Mouse (Mus musculus) liver, postnatal 0 days (tissue): ENCODE measurements around the gene Wdr54.

ENCODE experiments used
- CTCF ChIP-seq: sonication (generic); IDR thresholded peaks from 2 replicates; pipeline ENCODE4 v1.5.1; 2016; ENCODE audit warnings: antibody characterized with exemption, low read depth
- EP300 ChIP-seq: IDR thresholded peaks from 2 replicates; pipeline ENCODE4 v1.6.1; 2016; ENCODE audit warnings: antibody characterized with exemption, low read depth, mild to moderate bottlenecking

DNA sequence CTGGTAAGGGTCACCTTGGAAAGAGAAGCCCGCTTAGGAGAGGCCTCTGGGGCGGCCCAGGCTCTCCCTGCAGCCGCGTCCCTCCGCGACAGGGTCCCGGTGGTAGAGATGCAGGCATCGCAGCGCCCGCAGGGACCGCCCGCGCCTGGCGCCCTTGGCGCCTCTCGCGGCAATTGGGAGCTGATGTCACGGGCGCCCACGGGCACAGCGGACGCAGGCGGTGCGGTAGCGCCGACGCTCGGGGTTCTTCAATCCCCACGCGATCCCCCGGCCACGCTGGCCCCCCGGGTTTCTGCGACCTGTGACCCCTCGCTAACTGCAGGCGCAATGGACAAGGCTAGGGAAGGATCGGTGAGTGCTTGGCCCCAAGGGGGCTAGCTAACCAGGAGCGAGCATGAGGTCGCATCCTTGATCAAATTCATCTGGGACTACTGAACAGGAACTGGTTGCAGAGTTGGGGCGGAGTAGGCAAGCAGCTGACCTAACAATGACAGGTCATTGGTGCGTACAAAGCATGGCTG is 13.9 kb downstream of the Wdr54 start:
- TF ChIP-seq CTCF = no peak
- no peak for TF ChIP-seq EP300
